Mouse (Mus musculus) granulocyte monocyte progenitor cell, adult 5-6 weeks (primary cell): ENCODE measurements around the gene Taar8a. TPM values are rescaled to one million over a fixed set of nuclear protein-coding genes. Genes with fewer than 3 reads are reported as not detected.

ENCODE experiments used
- total RNA-seq, 2 experiments: library from RNA; stranded (forward) in 1 of 2; stranded (reverse) in 1 of 2; fragments of 200-712, 200-1000 nt in 1 of 2; fragments of >200 nt in 1 of 2; fragmentation: Nextera tagmentation in 1 of 2; gene quantifications; 2 replicates each; pipeline ENCODE4 v1.2.3; 2014 to 2017

Taar8a gene
- total RNA-seq, 2 experiments from 2014 or later, result not detected

Other genes starting within 250 kb of the Taar8a start
- not detected in 2 replicates for gene Vnn3, start 225.0 kb upstream of the Taar8a start, total RNA-seq (2014; fragmentation: Nextera tagmentation)
- 0.34 TPM in 1 of 2 replicates, not detected in the other for gene Vnn3, start 225.0 kb upstream of the Taar8a start, total RNA-seq (2017)
- gene Vnn1, start 181.8 kb upstream of the Taar8a start, total RNA-seq (2014; fragmentation: Nextera tagmentation), result not detected in 2 replicates
- gene Vnn1, start 181.8 kb upstream of the Taar8a start, total RNA-seq (2017), result not detected in 2 replicates
- not detected in 2 replicates for gene Taar1, start 156.1 kb upstream of the Taar8a start, total RNA-seq (2014; fragmentation: Nextera tagmentation)
- not detected in 2 replicates for gene Taar1, start 156.1 kb upstream of the Taar8a start, total RNA-seq (2017)
- gene Taar2, start 137.9 kb upstream of the Taar8a start, total RNA-seq (2014; fragmentation: Nextera tagmentation), result not detected in 2 replicates
- not detected in 2 replicates for gene Taar2, start 137.9 kb upstream of the Taar8a start, total RNA-seq (2017)
- not detected in 2 replicates for gene Taar3, start 126.9 kb upstream of the Taar8a start, total RNA-seq (2014; fragmentation: Nextera tagmentation)
- gene Taar3, start 126.9 kb upstream of the Taar8a start, total RNA-seq (2017), result not detected in 2 replicates
- gene Taar4, start 116.0 kb upstream of the Taar8a start, total RNA-seq (2014; fragmentation: Nextera tagmentation), result not detected in 2 replicates
- not detected in 2 replicates for gene Taar4, start 116.0 kb upstream of the Taar8a start, total RNA-seq (2017)
- gene Taar5, start 105.8 kb upstream of the Taar8a start, total RNA-seq (2014; fragmentation: Nextera tagmentation), result not detected in 2 replicates
- not detected in 2 replicates for gene Taar5, start 105.8 kb upstream of the Taar8a start, total RNA-seq (2017)
- not detected in 2 replicates for gene Taar6, start 90.9 kb upstream of the Taar8a start, total RNA-seq (2014; fragmentation: Nextera tagmentation)
- gene Taar6, start 90.9 kb upstream of the Taar8a start, total RNA-seq (2017), result not detected in 2 replicates
- gene Taar7a, start 83.0 kb upstream of the Taar8a start, total RNA-seq (2014; fragmentation: Nextera tagmentation), result not detected in 2 replicates
- gene Taar7a, start 83.0 kb upstream of the Taar8a start, total RNA-seq (2017), result not detected in 2 replicates
- gene Taar7b, start 76.6 kb upstream of the Taar8a start, total RNA-seq (2014; fragmentation: Nextera tagmentation), result not detected in 2 replicates
- not detected in 2 replicates for gene Taar7b, start 76.6 kb upstream of the Taar8a start, total RNA-seq (2017)
- gene Taar7d, start 49.3 kb upstream of the Taar8a start, total RNA-seq (2014; fragmentation: Nextera tagmentation), result not detected in 2 replicates
- not detected in 2 replicates for gene Taar7d, start 49.3 kb upstream of the Taar8a start, total RNA-seq (2017)
- not detected in 2 replicates for gene Taar7e, start 38.9 kb upstream of the Taar8a start, total RNA-seq (2014; fragmentation: Nextera tagmentation)
- gene Taar7e, start 38.9 kb upstream of the Taar8a start, total RNA-seq (2017), result not detected in 2 replicates
- gene Taar7f, start 27.0 kb upstream of the Taar8a start, total RNA-seq (2014; fragmentation: Nextera tagmentation), result not detected in 2 replicates
- gene Taar7f, start 27.0 kb upstream of the Taar8a start, total RNA-seq (2017), result not detected in 2 replicates
- not detected in 2 replicates for gene Taar8b, start 15.8 kb downstream of the Taar8a start, total RNA-seq (2014; fragmentation: Nextera tagmentation)
- not detected in 2 replicates for gene Taar8b, start 15.8 kb downstream of the Taar8a start, total RNA-seq (2017)
- not detected in 2 replicates for gene Taar8c, start 25.4 kb downstream of the Taar8a start, total RNA-seq (2014; fragmentation: Nextera tagmentation)
- not detected in 2 replicates for gene Taar8c, start 25.4 kb downstream of the Taar8a start, total RNA-seq (2017)
- gene Taar9, start 33.0 kb downstream of the Taar8a start, total RNA-seq (2014; fragmentation: Nextera tagmentation), result not detected in 2 replicates
- gene Taar9, start 33.0 kb downstream of the Taar8a start, total RNA-seq (2017), result not detected in 2 replicates
- 47.3 and 48.3 TPM in 2 replicates for gene Stx7, start 72.8 kb downstream of the Taar8a start, total RNA-seq (2014; fragmentation: Nextera tagmentation)
- gene Stx7, start 72.8 kb downstream of the Taar8a start, total RNA-seq (2017), result 60.2 and 67.6 TPM in 2 replicates
- gene Moxd1, start 147.0 kb downstream of the Taar8a start, total RNA-seq (2014; fragmentation: Nextera tagmentation), result not detected in 2 replicates
- gene Moxd1, start 147.0 kb downstream of the Taar8a start, total RNA-seq (2017), result not detected in 2 replicates